Mouse (Mus musculus): ENCODE data around the gene Sfpq.

The Sfpq gene

DNA sequence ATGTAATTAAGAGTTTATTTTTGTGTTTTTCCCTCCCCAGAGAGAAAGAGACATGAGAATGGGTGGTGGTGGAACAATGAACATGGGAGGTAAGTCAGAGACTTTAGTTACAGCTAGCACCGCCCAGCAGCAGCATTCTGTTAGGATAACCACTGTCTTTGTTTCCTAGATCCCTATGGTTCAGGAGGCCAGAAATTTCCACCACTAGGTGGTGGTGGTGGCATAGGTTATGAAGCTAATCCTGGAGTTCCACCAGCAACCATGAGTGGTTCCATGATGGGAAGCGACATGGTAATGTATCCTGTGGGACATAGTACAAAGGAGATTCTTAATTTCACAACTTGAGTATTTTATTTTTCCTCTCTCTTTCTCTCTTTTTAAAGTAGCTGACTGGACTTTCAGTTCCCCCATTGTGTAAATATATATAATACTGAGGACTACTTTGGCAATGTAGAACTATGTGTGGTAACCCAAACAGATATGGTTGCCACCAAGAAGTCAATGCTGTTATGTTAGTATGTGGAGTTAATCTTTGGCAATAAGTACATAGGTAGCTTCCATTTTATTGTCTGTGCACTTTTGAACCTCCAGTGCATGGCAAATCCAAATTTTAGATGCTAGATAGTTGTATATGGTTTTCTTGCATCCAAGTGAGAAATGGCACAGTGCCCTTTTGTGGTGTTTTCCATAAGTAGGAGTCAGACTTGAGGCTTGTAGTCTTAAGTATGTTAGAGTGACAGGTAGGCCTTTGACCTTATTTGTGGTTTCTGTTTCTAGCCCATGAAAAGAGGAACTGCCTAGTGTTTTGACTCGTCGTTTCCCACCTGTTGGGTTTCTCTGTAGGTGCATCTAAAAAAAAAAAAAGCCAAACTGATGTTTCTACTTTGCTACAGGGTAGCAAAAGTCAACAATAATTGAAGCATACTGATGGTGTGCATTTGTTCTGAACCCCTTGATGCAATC, 6.4 kb downstream of the Sfpq start:
- no peak for DNase-seq (ENCODE audit: low read depth, low spot score)

DNA sequence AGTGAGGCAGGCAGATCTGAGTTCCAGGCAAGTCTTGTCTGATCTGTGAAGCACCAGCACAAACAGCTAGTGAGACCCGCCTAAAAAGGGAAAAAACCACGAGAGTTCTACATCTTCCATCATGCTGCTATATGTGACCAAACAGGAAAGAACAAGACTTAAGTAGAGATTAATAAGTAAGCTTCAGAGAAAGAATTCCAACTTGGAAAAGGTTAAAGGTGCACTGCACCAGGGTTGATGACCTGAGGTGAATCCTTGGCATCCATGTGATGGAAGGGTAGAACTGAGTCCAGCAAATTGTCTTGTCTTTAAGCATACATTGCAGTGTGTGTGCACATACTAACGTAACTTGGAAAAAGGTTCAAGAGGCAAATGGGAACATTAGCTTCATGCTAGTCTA, 16.0 kb downstream of the Sfpq start:
- DNase-seq (ENCODE audit: low read depth, low spot score) = no peak

DNA sequence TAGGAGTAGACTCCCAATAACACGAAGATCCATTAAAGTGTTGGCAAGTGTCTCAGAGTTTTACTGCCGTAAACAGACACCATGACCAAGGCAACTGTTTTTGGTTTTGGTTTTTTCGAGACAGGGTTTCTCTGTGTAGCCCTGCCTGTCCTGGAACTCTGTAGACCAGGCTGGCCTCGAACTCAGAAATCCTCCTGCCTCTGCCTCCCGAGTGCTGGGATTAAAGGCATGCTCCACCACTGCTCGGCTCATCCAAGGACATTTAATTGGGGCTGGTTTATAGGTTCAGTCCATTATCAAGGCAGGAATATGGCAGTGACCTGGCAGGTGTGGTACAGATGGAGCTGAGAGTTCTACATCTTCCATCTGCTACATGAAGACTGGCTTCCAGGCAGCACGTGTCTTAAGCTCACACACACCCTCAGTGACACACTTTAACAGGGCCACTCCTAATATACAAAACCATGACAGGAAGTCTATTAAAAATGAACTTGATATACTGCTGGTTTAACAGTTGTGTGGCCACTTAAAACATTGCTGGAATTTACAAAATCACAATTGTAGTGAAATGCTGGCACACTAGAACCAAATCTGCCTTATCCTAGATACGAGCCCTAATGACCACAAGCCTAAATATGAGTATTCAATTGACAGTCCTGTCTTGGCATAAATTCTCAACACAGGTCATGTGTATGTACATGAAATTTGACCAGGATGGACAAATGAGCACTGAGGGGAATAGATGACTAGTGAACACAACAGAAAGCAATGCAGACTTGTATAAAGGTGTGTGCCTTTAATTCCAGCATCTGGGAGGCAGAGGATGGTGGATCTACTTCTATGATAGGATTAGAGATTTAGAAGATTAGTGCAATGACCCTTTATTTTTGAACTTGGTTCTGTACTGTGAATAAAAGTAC, 17.0 kb downstream of the Sfpq start:
- no peak for DNase-seq (ENCODE audit: low read depth, low spot score)

GRCm38 (mm10) chr4:127038828-127039349, 17.8 kb downstream of the Sfpq start:
- DNase-seq (ENCODE audit: low read depth, low spot score) = no peak

GRCm38 (mm10) chr4:127039871-127040483, 18.9 kb downstream of the Sfpq start:
- DNase-seq (ENCODE audit: low read depth, low spot score) = no peak

- no peak for DNase-seq (ENCODE audit: low read depth, low spot score)
Measured at GRCm38 (mm10) chr4:127043540-127043939, 22.4 kb downstream of the Sfpq start.

DNA sequence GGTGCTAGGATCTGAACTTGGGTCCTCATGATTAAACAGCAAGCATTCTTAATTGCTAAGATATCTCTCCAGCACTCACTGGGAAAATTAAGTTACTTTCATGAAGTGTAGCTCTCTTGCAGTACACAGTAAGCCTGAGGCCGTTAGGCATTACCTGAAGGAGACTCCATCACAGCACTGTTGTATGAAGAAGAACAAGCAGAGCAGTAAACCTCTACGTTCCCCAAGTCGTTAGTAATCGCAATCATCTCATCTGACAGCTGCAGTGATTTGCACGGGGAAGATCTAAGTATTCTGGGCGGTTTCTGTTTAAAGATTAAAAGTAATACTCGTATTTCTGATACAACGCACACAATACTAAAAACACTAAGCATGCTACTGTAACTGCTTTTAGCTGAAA, 30.0 kb downstream of the Sfpq start:
- no peak for DNase-seq (ENCODE audit: low read depth, low spot score)

- DNase-seq (ENCODE audit: low read depth, low spot score) = no peak
Measured at GRCm38 (mm10) chr4:127053071-127053470, 31.9 kb downstream of the Sfpq start.

GRCm38 (mm10) chr4:127054522-127055198, 33.5 kb downstream of the Sfpq start:
- DNase-seq (ENCODE audit: low read depth, low spot score) = no peak

- DNase-seq (ENCODE audit: low read depth, low spot score) = peak; percentile 78
Measured at GRCm38 (mm10) chr4:127060585-127061290, 39.6 kb downstream of the Sfpq start, which contains the start of gene Zmym1. Zmym1 (minus strand) TSS chr4:127061152.

DNA sequence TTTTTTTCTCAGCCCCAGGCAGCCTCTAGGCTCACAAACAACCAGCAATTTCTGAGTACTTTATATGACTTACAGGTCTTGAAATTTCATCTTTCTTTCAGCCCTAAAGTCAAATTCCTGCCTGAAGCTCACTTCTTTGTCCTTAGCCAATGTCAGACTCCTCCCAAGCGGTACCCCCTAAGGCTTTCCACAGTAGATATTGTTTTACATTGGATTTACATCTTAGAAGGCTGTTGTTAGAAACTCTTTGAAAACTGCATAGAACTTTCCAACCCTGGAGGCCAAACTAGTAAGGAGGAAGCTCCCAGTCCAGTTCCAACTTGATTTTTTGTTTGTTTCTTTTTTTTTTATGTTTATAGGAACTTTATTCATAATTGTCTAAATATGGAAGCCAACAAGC, 42.9 kb downstream of the Sfpq start:
- no peak for DNase-seq (ENCODE audit: low read depth, low spot score)

DNA sequence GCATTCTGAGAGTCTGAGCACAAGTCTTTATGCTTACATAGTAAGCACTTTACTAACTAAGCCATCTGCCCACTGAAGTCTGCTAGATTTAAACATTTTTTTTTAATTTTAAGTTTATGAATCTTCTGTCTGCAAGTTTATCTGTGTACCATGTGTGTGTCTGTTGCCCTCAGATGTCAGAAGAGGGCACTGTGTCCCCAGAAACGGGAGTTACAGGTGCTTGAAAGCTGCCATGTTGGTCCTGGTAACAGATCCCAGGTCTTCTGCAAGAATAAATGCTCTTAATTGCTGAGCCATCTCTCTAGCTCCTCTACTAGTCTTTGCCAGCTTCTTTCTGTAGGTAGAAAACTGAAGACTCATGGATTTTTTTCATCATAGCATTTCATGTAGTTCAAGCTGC, 53.8 kb downstream of the Sfpq start:
- no peak for DNase-seq (ENCODE audit: low read depth, low spot score)

DNA sequence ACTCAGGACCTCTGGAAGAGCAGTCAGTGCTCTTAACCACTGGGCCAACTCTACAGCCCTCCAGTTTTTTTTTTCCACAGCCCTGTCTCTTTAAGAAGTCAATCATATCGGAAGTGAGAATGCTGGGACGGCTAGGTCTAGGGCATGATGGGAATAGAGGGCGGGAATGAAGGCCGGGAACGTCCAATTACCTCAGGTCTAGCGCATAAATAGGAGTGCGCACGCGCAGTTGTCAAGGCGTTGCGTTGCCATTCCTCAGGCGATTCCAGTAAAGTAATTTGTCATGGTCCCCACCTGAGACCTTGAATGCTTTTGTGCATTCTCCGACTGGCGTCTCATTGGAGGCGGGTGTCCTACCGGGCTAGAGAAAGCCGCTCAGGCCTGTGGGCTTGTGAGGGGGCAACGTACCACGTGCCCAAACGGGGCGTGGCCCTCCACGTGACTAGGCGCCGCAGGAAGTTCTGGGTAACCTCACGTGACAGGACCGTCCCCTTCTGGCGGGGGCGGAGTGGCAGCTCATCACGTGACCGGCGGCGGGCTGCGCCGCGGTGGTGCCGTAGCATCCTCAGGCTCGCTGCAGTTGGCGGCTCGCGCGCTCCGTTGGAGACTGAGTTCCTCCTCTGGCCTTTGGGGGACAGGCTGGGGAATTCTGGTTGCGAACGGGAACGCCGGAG, 55.9 kb downstream of the Sfpq start, which contains the start of gene Zmym6:
Gene Zmym6, plus strand, starts transcription at position 509 of the 674 bp plus-strand sequence.
- DNase-seq (ENCODE audit: low read depth, low spot score) = peak; percentile 74

DNA sequence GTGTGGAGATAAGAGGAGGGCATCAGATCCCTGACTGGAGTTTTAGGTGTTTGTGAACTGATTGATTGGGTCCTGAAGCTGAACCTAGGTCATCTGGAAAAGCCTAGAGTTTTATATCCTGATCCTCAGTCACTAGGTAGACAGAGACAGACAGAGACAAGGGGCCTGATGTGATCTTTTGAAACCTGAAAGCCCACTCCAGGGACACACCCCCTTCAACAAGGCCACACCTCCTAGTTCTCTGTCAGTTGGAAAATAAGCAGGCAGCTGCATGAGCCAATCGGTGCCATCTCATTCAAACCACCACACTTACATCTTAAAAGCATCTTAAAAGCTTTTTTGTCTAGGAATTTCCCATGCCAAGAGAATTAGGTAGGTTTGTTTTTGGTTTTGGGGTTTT, 59.7 kb downstream of the Sfpq start:
- DNase-seq (ENCODE audit: low read depth, low spot score) = no peak

- no peak for DNase-seq (ENCODE audit: low read depth, low spot score)
Measured at GRCm38 (mm10) chr4:127083131-127083530, 62.0 kb downstream of the Sfpq start.

DNA sequence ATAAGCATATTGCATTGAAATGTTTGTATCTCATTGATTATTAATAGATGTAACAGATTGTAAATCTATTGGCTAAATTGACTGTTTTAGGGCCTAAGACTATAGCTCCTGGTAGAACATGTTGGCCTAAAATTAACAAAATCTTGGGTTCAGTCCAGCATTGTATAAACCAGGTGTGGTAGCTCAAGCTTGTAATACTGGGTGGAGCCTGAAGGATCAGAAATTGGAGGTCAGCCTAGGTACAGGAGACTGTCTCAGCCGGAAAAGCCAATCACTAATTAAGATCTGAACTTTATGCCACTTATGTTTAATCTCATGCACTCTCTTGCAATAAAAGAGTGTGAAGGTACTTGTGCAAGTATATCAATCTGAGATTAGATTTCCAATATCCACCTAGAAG, 64.6 kb downstream of the Sfpq start:
- DNase-seq (ENCODE audit: low read depth, low spot score) = no peak

All from c-Kit-negative CD71-positive TER-119-positive erythroid progenitor cells, embryonic 14.5 days (primary cell).